Mouse (Mus musculus) embryonic facial prominence, embryonic 14.5 days (tissue): ENCODE measurements at regions not wholly inside any gene's neighbourhood (a gene's known extent, or its start where the extent isn't known, plus 50 kb on each side); places are given as distances from the start of the nearest gene placed in this dataset.
A peak's percentile ranks its signal among the peaks of the same experiment; 100 is the strongest.

Source experiments
- ATAC-seq: fragments of 200-750 bp; cut with Nextera tagmentation; 2 replicates; pipeline ENCODE4 v1.8.0; 2017; ENCODE audit warnings: low read depth, moderate number of reproducible peaks, moderate TSS enrichment
- DNase-seq: peaks from one replicate; pipeline ENCODE4 v3.0.0-alpha.2; 2015; ENCODE audit warnings: low spot score
- H3K27ac ChIP-seq: fragments of 300-500 bp; sonication (generic); replicated peaks from 2 replicates; pipeline ENCODE4 v1.5.1; 2014; ENCODE audit warnings: low read depth, mild to moderate bottlenecking, low read length, moderate library complexity
- H3K27me3 ChIP-seq: fragments of 300-500 bp; sonication (generic); replicated peaks from 2 replicates; pipeline ENCODE4 v1.6.1; 2014; ENCODE audit warnings: low read length; ENCODE audit not compliant: control insufficient read depth, insufficient read depth
- H3K36me3 ChIP-seq: fragments of 300-500 bp; sonication (generic); 2 replicates; pipeline ENCODE4 v1.6.1; 2014; ENCODE audit warnings: low read length, mixed read lengths; ENCODE audit not compliant: control insufficient read depth, insufficient read depth
- H3K4me1 ChIP-seq: fragments of 300-500 bp; sonication (generic); 2 replicates; pipeline ENCODE4 v1.6.1; 2014; ENCODE audit warnings: antibody characterized with exemption, low read length; ENCODE audit not compliant: control insufficient read depth, insufficient read depth
- H3K4me2 ChIP-seq: fragments of 300-500 bp; sonication (generic); 2 replicates; pipeline ENCODE4 v1.6.1; 2014; ENCODE audit warnings: low read depth, mild to moderate bottlenecking, low read length, moderate library complexity, mixed read lengths
- H3K4me3 ChIP-seq: fragments of 300-500 bp; sonication (generic); 2 replicates; pipeline ENCODE4 v1.5.1; 2014; ENCODE audit warnings: low read depth, mild to moderate bottlenecking, low read length
- H3K9ac ChIP-seq: fragments of 300-500 bp; sonication (generic); 2 replicates; pipeline ENCODE4 v1.6.1; 2014; ENCODE audit warnings: low read depth, mild to moderate bottlenecking, low read length, moderate library complexity, mixed read lengths
- H3K9me3 ChIP-seq: fragments of 300-500 bp; sonication (generic); 2 replicates; pipeline ENCODE4 v1.6.1; 2016; ENCODE audit warnings: low read length; ENCODE audit not compliant: control insufficient read depth
- WGBS: fragments of 180-500 bp; shearing (Covaris S2); extraction: QIAGEN DNeasy Blood & Tissue Kit; methylation state at CpG from one replicate; pipeline ENCODE4 v1.1.7; 2014; 5-methylcytosine and 5-hydroxymethylcytosine counted together

GRCm38 (mm10) chr8:36365945-36366344, 600.4 kb downstream of the Gm19410 start:
- Histone ChIP-seq H3K4me3 (no peak overlapping the region), H3K27me3 (no peaks in the 10 kb centered on the region), H3K9ac (no peak overlapping the region), H3K9me3 (no peaks in the 10 kb centered on the region), H3K4me2 (no peak overlapping the region), H3K27ac (no peak overlapping the region), H3K4me1 (no peaks in the 10 kb centered on the region), H3K36me3 (no peaks in the 10 kb centered on the region)
- ATAC-seq (no peak), DNase-seq (no peak)
- 66% methylated on average over 2 of the region's 2 CpGs for WGBS

- no peak overlapping the region for H3K9ac ChIP-seq
- H3K4me1 ChIP-seq: no peaks in the 10 kb centered on the region
- no peaks in the 10 kb centered on the region for H3K9me3 ChIP-seq
- ATAC-seq (no peak), DNase-seq (peak; percentile 49)
- H3K4me3 ChIP-seq: no peak overlapping the region
- no peaks in the 10 kb centered on the region for H3K36me3 ChIP-seq
- no peak overlapping the region for H3K4me2 ChIP-seq
- H3K27me3 ChIP-seq: no peaks in the 10 kb centered on the region
- no peak overlapping the region for H3K27ac ChIP-seq
- WGBS: 58% methylated on average over 5 of the region's 5 CpGs
These were observed 611.2 kb downstream of the Gm19410 start for GRCm38 (mm10) chr8:36376579-36377350.

GRCm38 (mm10) chr8:36394487-36394886, 598.9 kb upstream of the AI429214 start:
- 81% methylated on average over 9 of the region's 9 CpGs for WGBS
- H3K27ac ChIP-seq: no peak overlapping the region
- H3K36me3 ChIP-seq: no peaks in the 10 kb centered on the region
- no peak overlapping the region for H3K4me2 ChIP-seq
- no peak overlapping the region for H3K9ac ChIP-seq
- H3K9me3 ChIP-seq: no peaks in the 10 kb centered on the region
- ATAC-seq (no peak), DNase-seq (no peak)
- H3K27me3 ChIP-seq: no peaks in the 10 kb centered on the region
- no peaks in the 10 kb centered on the region for H3K4me1 ChIP-seq
- H3K4me3 ChIP-seq: no peak overlapping the region

GRCm38 (mm10) chr8:36396493-36396892, 596.9 kb upstream of the AI429214 start:
- H3K4me2 ChIP-seq: no peak overlapping the region
- H3K9me3 ChIP-seq: no peaks in the 10 kb centered on the region
- no peaks in the 10 kb centered on the region for H3K4me1 ChIP-seq
- 62% methylated on average over 1 of the region's 1 CpGs for WGBS
- DNase-seq (no peak), ATAC-seq (no peak)
- H3K27ac ChIP-seq: no peak overlapping the region
- H3K27me3 ChIP-seq: no peaks in the 10 kb centered on the region
- no peaks in the 10 kb centered on the region for H3K36me3 ChIP-seq
- H3K4me3 ChIP-seq: no peak overlapping the region
- no peak overlapping the region for H3K9ac ChIP-seq

GRCm38 (mm10) chr8:36406706-36407105, 586.7 kb upstream of the AI429214 start:
- 72% methylated on average over 2 of the region's 2 CpGs for WGBS
- Histone ChIP-seq H3K4me1 (no peaks in the 10 kb centered on the region), H3K36me3 (no peaks in the 10 kb centered on the region), H3K4me2 (no peak overlapping the region), H3K9me3 (0 out of 2 replicates have a peak, but pooled peaks cover 8% of the 10 kb centered on the region), H3K27me3 (no peaks in the 10 kb centered on the region), H3K27ac (no peak overlapping the region), H3K4me3 (no peak overlapping the region), H3K9ac (no peak overlapping the region)
- DNase-seq (no peak), ATAC-seq (no peak)
